Mouse (Mus musculus): ENCODE measurements around the gene Foxd2. TPM values are rescaled to one million over a fixed set of nuclear protein-coding genes. Genes with fewer than 3 reads are reported as not detected.

Gene Foxd2
- polyA plus RNA-seq, 1 experiment from 2014 or later: 0.22 TPM

GRCm38 (mm10) chr4:114907951-114908828 lies 483 bp downstream of the Foxd2 start:
- peak overlapping the region; percentile 65 for H3K4me2 ChIP-seq
- WGBS: 1% methylated on average over 97 of the region's 103 CpGs
- H3K4me1 ChIP-seq: peaks cover 26% of the 10 kb centered on the region
- H3K27me3 ChIP-seq: peaks cover 99% of the 10 kb centered on the region
- no peaks in the 10 kb centered on the region for H3K36me3 ChIP-seq (ENCODE audit: poor library complexity, severe bottlenecking)
- H3K9me3 ChIP-seq (replicated peaks): no peaks in the 10 kb centered on the region
- peak overlapping the region; percentile 43 for H3K4me3 ChIP-seq
- no peak; the same call in 1 of the 2 replicates for ATAC-seq
- H3K27ac ChIP-seq: no peak overlapping the region
- peak overlapping the region; percentile 55; the same call in 1 of the 2 replicates for H3K9ac ChIP-seq

- H3K4me1 ChIP-seq: peaks cover 33% of the 10 kb centered on the region
- 0 out of 2 replicates have a peak overlapping the region, but pooled peaks have one; percentile 55 for H3K9ac ChIP-seq
- 1% methylated on average over 74 of the region's 74 CpGs for WGBS
- no peaks in the 10 kb centered on the region for H3K9me3 ChIP-seq (replicated peaks)
- no peak overlapping the region for H3K27ac ChIP-seq
- H3K36me3 ChIP-seq (ENCODE audit: poor library complexity, severe bottlenecking): no peaks in the 10 kb centered on the region
- H3K27me3 ChIP-seq: peaks cover 99% of the 10 kb centered on the region
- peak overlapping the region; percentile 43 for H3K4me3 ChIP-seq
- no peak for ATAC-seq
- peak overlapping the region; percentile 65 for H3K4me2 ChIP-seq
Observed at GRCm38 (mm10) chr4:114907056-114907917, 1.4 kb downstream of the Foxd2 start.

- H3K27ac ChIP-seq: no peak overlapping the region
- no peak overlapping the region for H3K4me2 ChIP-seq
- no peak overlapping the region for H3K4me3 ChIP-seq
- peaks cover 100% of the 10 kb centered on the region for H3K27me3 ChIP-seq
- H3K9ac ChIP-seq: no peak overlapping the region
- no peaks in the 10 kb centered on the region for H3K36me3 ChIP-seq (ENCODE audit: poor library complexity, severe bottlenecking)
- H3K4me1 ChIP-seq: peaks cover 38% of the 10 kb centered on the region
- no peaks in the 10 kb centered on the region for H3K9me3 ChIP-seq (replicated peaks)
- ATAC-seq: no peak
- 5% methylated on average over 10 of the region's 10 CpGs for WGBS
Observed at GRCm38 (mm10) chr4:114905969-114906680, 2.5 kb downstream of the Foxd2 start.

- Histone ChIP-seq H3K9ac (no peak overlapping the region), H3K27me3 (peaks cover 100% of the 10 kb centered on the region), H3K4me2 (no peak overlapping the region), H3K27ac (no peak overlapping the region), H3K36me3 (ENCODE audit: poor library complexity, severe bottlenecking) (no peaks in the 10 kb centered on the region), H3K9me3 (replicated peaks) (no peaks in the 10 kb centered on the region), H3K4me3 (no peak overlapping the region), H3K4me1 (peaks cover 38% of the 10 kb centered on the region)
- WGBS: 39% methylated on average over 3 of the region's 3 CpGs
- ATAC-seq: no peak
Observed at GRCm38 (mm10) chr4:114905501-114905900, 3.2 kb downstream of the Foxd2 start.

GRCm38 (mm10) chr4:114903422-114903782 lies 5.3 kb downstream of the Foxd2 start:
- 3% methylated on average over 11 of the region's 11 CpGs for WGBS
- Histone ChIP-seq H3K9me3 (replicated peaks) (no peaks in the 10 kb centered on the region), H3K4me3 (no peak overlapping the region), H3K9ac (no peak overlapping the region), H3K4me1 (peaks cover 26% of the 10 kb centered on the region), H3K27ac (no peak overlapping the region), H3K27me3 (peaks cover 100% of the 10 kb centered on the region), H3K36me3 (ENCODE audit: poor library complexity, severe bottlenecking) (no peaks in the 10 kb centered on the region), H3K4me2 (no peak overlapping the region)
- ATAC-seq: no peak

GRCm38 (mm10) chr4:114902641-114903421 lies 5.8 kb downstream of the Foxd2 start:
- ATAC-seq: no peak
- Histone ChIP-seq H3K4me3 (no peak overlapping the region), H3K27ac (no peak overlapping the region), H3K4me2 (peak overlapping the region; percentile 45), H3K27me3 (peaks cover 100% of the 10 kb centered on the region), H3K4me1 (peaks cover 20% of the 10 kb centered on the region), H3K9me3 (replicated peaks) (no peaks in the 10 kb centered on the region), H3K36me3 (ENCODE audit: poor library complexity, severe bottlenecking) (no peaks in the 10 kb centered on the region), H3K9ac (no peak overlapping the region)
- under 1% methylated on average over 39 of the region's 39 CpGs for WGBS

GRCm38 (mm10) chr4:114901643-114902351 lies 6.9 kb downstream of the Foxd2 start:
- peaks cover 12% of the 10 kb centered on the region for H3K4me1 ChIP-seq
- peaks cover 100% of the 10 kb centered on the region for H3K27me3 ChIP-seq
- H3K36me3 ChIP-seq (ENCODE audit: poor library complexity, severe bottlenecking): no peaks in the 10 kb centered on the region
- H3K4me3 ChIP-seq: peak overlapping the region; percentile 23
- H3K9ac ChIP-seq: no peak overlapping the region
- no peak overlapping the region for H3K27ac ChIP-seq
- no peaks in the 10 kb centered on the region for H3K9me3 ChIP-seq (replicated peaks)
- WGBS: under 1% methylated on average over 42 of the region's 42 CpGs
- ATAC-seq: peak; percentile 32; the same call in 1 of the 2 replicates
- H3K4me2 ChIP-seq: peak overlapping the region; percentile 45

- ATAC-seq: no peak
- H3K9ac ChIP-seq: no peak overlapping the region
- H3K4me3 ChIP-seq: no peak overlapping the region
- no peak overlapping the region for H3K27ac ChIP-seq
- peaks cover 12% of the 10 kb centered on the region for H3K4me1 ChIP-seq
- under 1% methylated on average over 33 of the region's 33 CpGs for WGBS
- no peak overlapping the region for H3K4me2 ChIP-seq
- no peaks in the 10 kb centered on the region for H3K36me3 ChIP-seq (ENCODE audit: poor library complexity, severe bottlenecking)
- H3K9me3 ChIP-seq (replicated peaks): no peaks in the 10 kb centered on the region
- H3K27me3 ChIP-seq: peaks cover 100% of the 10 kb centered on the region
Observed at GRCm38 (mm10) chr4:114900866-114901642, 7.6 kb downstream of the Foxd2 start.

GRCm38 (mm10) chr4:114899885-114900284 lies 8.8 kb downstream of the Foxd2 start:
- peaks cover 12% of the 10 kb centered on the region for H3K4me1 ChIP-seq
- WGBS: 5% methylated on average over 3 of the region's 3 CpGs
- H3K27me3 ChIP-seq: peaks cover 98% of the 10 kb centered on the region
- H3K27ac ChIP-seq: no peak overlapping the region
- H3K9ac ChIP-seq: no peak overlapping the region
- ATAC-seq: no peak
- H3K36me3 ChIP-seq (ENCODE audit: poor library complexity, severe bottlenecking): no peaks in the 10 kb centered on the region
- H3K4me2 ChIP-seq: no peak overlapping the region
- no peak overlapping the region for H3K4me3 ChIP-seq
- H3K9me3 ChIP-seq (replicated peaks): no peaks in the 10 kb centered on the region

- ATAC-seq: no peak
- Histone ChIP-seq H3K4me1 (peaks cover 10% of the 10 kb centered on the region), H3K36me3 (ENCODE audit: poor library complexity, severe bottlenecking) (no peaks in the 10 kb centered on the region), H3K27me3 (peaks cover 93% of the 10 kb centered on the region), H3K4me2 (no peak overlapping the region), H3K9ac (no peak overlapping the region), H3K27ac (no peak overlapping the region), H3K9me3 (replicated peaks) (no peaks in the 10 kb centered on the region), H3K4me3 (no peak overlapping the region)
- WGBS: 24% methylated on average over 4 of the region's 4 CpGs
Observed at GRCm38 (mm10) chr4:114897853-114898252, 10.8 kb downstream of the Foxd2 start.
